11 mouse cellular contexts compared by ENCODE assay signal in genomic region chrX:143063780-143064179, GRCm38 (mm10). TPM values are rescaled to one million over a fixed set of nuclear protein-coding genes. Genes with fewer than 3 reads are reported as not detected.
DNase-seq lines count a peak whose midpoint lies in the region; ATAC-seq lines count a peak whose summit lies in the region.
"Had no signal": no experiment of that assay in that cellular context is flagged by ENCODE, and none has a peak within 500 bp of the region (broad histone marks: within the 10 kb centered on the region; RNA-seq: fewer than 3 reads in every experiment).

No protein-coding gene starts in this region.

- no peaks in the 10 kb centered on the region for H3K36me3 ChIP-seq in embryonic facial prominence, embryonic 13.5 days
- no peaks in the 10 kb centered on the region for H3K36me3 ChIP-seq in embryonic facial prominence, embryonic 10.5 days (replicated peaks)
- no peaks in the 10 kb centered on the region for H3K36me3 ChIP-seq in kidney, embryonic 16.5 days (ENCODE audit: insufficient read depth, low read length)

- 0 out of 2 replicates have a peak, but pooled peaks have one; percentile 28 for ATAC-seq in embryonic facial prominence, embryonic 13.5 days (ENCODE audit: insufficient number of reproducible peaks, insufficient read depth, low FRiP score, low TSS enrichment, low read depth)
- no peak for ATAC-seq in kidney, embryonic 16.5 days (ENCODE audit: low FRiP score, low TSS enrichment)

- H3K4me1 ChIP-seq in embryonic facial prominence, embryonic 13.5 days: peaks cover 36% of the 10 kb centered on the region
- H3K4me1 ChIP-seq in embryonic facial prominence, embryonic 10.5 days: peaks cover 18% of the 10 kb centered on the region
- H3K4me1 ChIP-seq in kidney, embryonic 16.5 days (ENCODE audit: insufficient read depth, low read length): 0 out of 2 replicates have a peak, but pooled peaks cover 3% of the 10 kb centered on the region

- 57% methylated on average over 7 of the region's 7 CpGs for WGBS in embryonic facial prominence, embryonic 13.5 days
- 48% methylated on average over 7 of the region's 7 CpGs for WGBS in embryonic facial prominence, embryonic 10.5 days
- 46% methylated on average over 7 of the region's 7 CpGs for WGBS in kidney, embryonic 16.5 days

- H3K9ac ChIP-seq in embryonic facial prominence, embryonic 13.5 days: no peak overlapping the region
- no peak overlapping the region for H3K9ac ChIP-seq in kidney, embryonic 16.5 days (replicated peaks; ENCODE audit: low read length)

- no peak for DNase-seq in embryonic facial prominence, embryonic 10.5 days (ENCODE audit: low spot score)
- peak; percentile 9 for DNase-seq in kidney, postnatal 10 days
- DNase-seq in thymus, postnatal 14 days: peak; percentile 5
- no peak for DNase-seq in thymus, postnatal 10 days (ENCODE audit: low spot score in 2 of 2)
- DNase-seq in right cerebral cortex, adult 2 months (ENCODE audit: low spot score in 2 of 2): no peak
- no peak for DNase-seq in embryo, embryonic 10 days (ENCODE audit: low spot score)
- DNase-seq: kidney, adult 9 months; left cerebral cortex, postnatal 4 days; midbrain, embryonic 14.5 days had no signal

- no peak overlapping the region for H3K4me3 ChIP-seq in embryonic facial prominence, embryonic 13.5 days
- H3K4me3 ChIP-seq in embryonic facial prominence, embryonic 10.5 days: no peak overlapping the region
- H3K4me3 ChIP-seq in kidney, embryonic 16.5 days (ENCODE audit: low read length): no peak overlapping the region

- no peaks in the 10 kb centered on the region for H3K9me3 ChIP-seq in embryonic facial prominence, embryonic 13.5 days
- H3K9me3 ChIP-seq in embryonic facial prominence, embryonic 10.5 days: no peaks in the 10 kb centered on the region
- no peaks in the 10 kb centered on the region for H3K9me3 ChIP-seq in kidney, embryonic 16.5 days (ENCODE audit: low read length)

- H3K27me3 ChIP-seq in embryonic facial prominence, embryonic 13.5 days: peaks cover 40% of the 10 kb centered on the region
- peaks cover 98% of the 10 kb centered on the region for H3K27me3 ChIP-seq in embryonic facial prominence, embryonic 10.5 days (replicated peaks; ENCODE audit: low read depth, poor library complexity, severe bottlenecking)
- H3K27me3 ChIP-seq in kidney, embryonic 16.5 days (ENCODE audit: insufficient read depth, low read length): peaks cover 31% of the 10 kb centered on the region; the same call in 1 of the 2 replicates

- H3K27ac ChIP-seq in embryonic facial prominence, embryonic 13.5 days: peak overlapping the region; percentile 71
- no peak overlapping the region for H3K27ac ChIP-seq in embryonic facial prominence, embryonic 10.5 days (replicated peaks)
- no peak overlapping the region for H3K27ac ChIP-seq in kidney, embryonic 16.5 days (ENCODE audit: low read length)

- no peak overlapping the region for H3K4me2 ChIP-seq in embryonic facial prominence, embryonic 13.5 days
- H3K4me2 ChIP-seq in kidney, embryonic 16.5 days (replicated peaks; ENCODE audit: low read depth, low read length): no peak overlapping the region

RNA-seq across cellular contexts. Expression of gene Rtl9, which starts 35.6 kb away (rescaled TPM):
- 0.84 and 1.0 TPM in 2 replicates for polyA plus RNA-seq in embryonic facial prominence, embryonic 13.5 days (2015; fragmentation: Nextera tagmentation; extraction: Ambion mirVana)
- 0.18 and 0.27 TPM in 2 replicates for polyA plus RNA-seq in embryonic facial prominence, embryonic 10.5 days (2016; fragmentation: Nextera tagmentation; extraction: Ambion mirVana)
- 0.06 and 0.09 TPM in 2 replicates for polyA plus RNA-seq in kidney, embryonic 16.5 days (2015; fragmentation: Nextera tagmentation; extraction: Ambion mirVana)

Comparison
In these comparisons a context has a peak if more than half of its experiments do, and no peak if none do; other contexts are left out.
1. DNase-seq: peak in kidney, postnatal 10 days (single experiment) and thymus, postnatal 14 days (single experiment); none in embryonic facial prominence, embryonic 10.5 days (single experiment), thymus, postnatal 10 days (0 of 2), right cerebral cortex, adult 2 months (0 of 2) and embryo, embryonic 10 days (single experiment).